Comparison of ENCODE assay signal across 9 mouse cellular contexts in genomic region chr4:140283398-140283797, GRCm38 (mm10). TPM values are rescaled to one million over a fixed set of nuclear protein-coding genes. Genes with fewer than 3 reads are reported as not detected.
DNase-seq lines count a peak whose midpoint lies in the region; ATAC-seq lines count a peak whose summit lies in the region.
"Had no signal": no experiment of that assay in that cellular context is flagged by ENCODE, and none has a peak within 500 bp of the region (broad histone marks: within the 10 kb centered on the region; RNA-seq: fewer than 3 reads in every experiment).

No protein-coding gene starts in this region.

- DNase-seq in kidney, adult 11 months: peak; percentile 12
- DNase-seq in adrenal gland, adult (ENCODE audit: inconsistent age in 2 of 2, low spot score in 1 of 2): peak; percentile 48 to 69
- DNase-seq in kidney, adult 8-10 months: peak; percentile 24 to 50
- peak; percentile 79 for DNase-seq in mesoderm, embryonic 11.5 days (ENCODE audit: low read depth, low spot score)
- no peak for DNase-seq in layer of hippocampus, adult 8-10 months (ENCODE audit: low spot score in 2 of 2)
- no peak for DNase-seq in cerebellum, adult 8-10 months
- DNase-seq in right cerebral cortex, postnatal 10 days (ENCODE audit: low spot score in 2 of 2): no peak

- no peak overlapping the region for H3K27ac ChIP-seq in kidney, embryonic 15.5 days

- no peaks in the 10 kb centered on the region for H3K4me1 ChIP-seq in kidney, embryonic 15.5 days

- no peak for ATAC-seq in kidney, embryonic 15.5 days (replicated peaks; ENCODE audit: low FRiP score)

- H3K4me3 ChIP-seq in kidney, embryonic 15.5 days (replicated peaks): no peak overlapping the region

- H3K9me3 ChIP-seq in kidney, embryonic 15.5 days (replicated peaks): peaks cover 2% of the 10 kb centered on the region; the same call in 1 of the 2 replicates

- no peaks in the 10 kb centered on the region for H3K27me3 ChIP-seq in kidney, embryonic 15.5 days

- no peaks in the 10 kb centered on the region for H3K36me3 ChIP-seq in kidney, embryonic 15.5 days

- no peak overlapping the region for H3K4me2 ChIP-seq in kidney, embryonic 15.5 days

- 0% methylated on average over 2 of the region's 2 CpGs for WGBS in kidney, embryonic 15.5 days

- H3K9ac ChIP-seq in kidney, embryonic 15.5 days: no peak overlapping the region

RNA-seq across cellular contexts. Expression of gene Igsf21, which starts 36.8 kb away (rescaled TPM):
- polyA plus RNA-seq in kidney, embryonic 15.5 days (2015; fragmentation: Nextera tagmentation; extraction: Ambion mirVana): 1.2 and 1.4 TPM in 2 replicates
- total RNA-seq in layer of hippocampus, adult 8-10 months (2022): 10 to 100 TPM; 34.4 to 42.1 (median 38.2) TPM
- total RNA-seq: hematopoietic stem cell, adult 5-6 weeks had no signal

Comparison
In these comparisons a context has a peak if more than half of its experiments do, and no peak if none do; other contexts are left out.
1. DNase-seq: peak in kidney, adult 11 months (single experiment), adrenal gland, adult (2 of 2), kidney, adult 8-10 months (2 of 2) and mesoderm, embryonic 11.5 days (single experiment); none in layer of hippocampus, adult 8-10 months (0 of 2), cerebellum, adult 8-10 months (single experiment) and right cerebral cortex, postnatal 10 days (0 of 2).